Mouse (Mus musculus) spleen, embryonic (tissue): ENCODE data around the gene Tmem116.

Experiments
- CTCF ChIA-PET: fragments of 350-600 bp; sonication (Branson Sonifier 250); formaldehyde crosslinking; loops from one replicate; lab custom pipeline; 2022; lab: Charles Lee

Gene Tmem116

GRCm38 (mm10) chr5:121451644-121452025 is at the start of gene Tmem116:
Tmem116 (plus strand) TSS chr5:121451893.
- CTCF ChIA-PET: no interaction called here

GRCm38 (mm10) chr5:121407856-121408255 is 43.8 kb upstream of the Tmem116 start:
- CTCF ChIA-PET: no interaction called here

- CTCF ChIA-PET: no interaction called here
These were observed 40.7 kb upstream of the Tmem116 start for GRCm38 (mm10) chr5:121410975-121411374.

- CTCF ChIA-PET: no interaction called here
These were observed 31.0 kb upstream of the Tmem116 start for GRCm38 (mm10) chr5:121420721-121421120.

GRCm38 (mm10) chr5:121422787-121423186 is 28.9 kb upstream of the Tmem116 start:
- CTCF ChIA-PET: interaction anchor here (0.8 kb wide), 1 partner anchor 37 kb away, joined by 11 read pairs; the partner anchor contains the start of gene Trafd1

- CTCF ChIA-PET: interaction anchor here (0.8 kb wide), 1 partner anchor 38 kb away, joined by 11 read pairs; the partner anchor contains the start of gene Trafd1
These were observed 28.4 kb upstream of the Tmem116 start for GRCm38 (mm10) chr5:121423297-121423696.

- CTCF ChIA-PET: no interaction called here
These were observed 22.7 kb upstream of the Tmem116 start for GRCm38 (mm10) chr5:121428954-121429353.

GRCm38 (mm10) chr5:121438131-121438530 is 13.6 kb upstream of the Tmem116 start:
- CTCF ChIA-PET: no interaction called here

GRCm38 (mm10) chr5:121438756-121439155 is 12.9 kb upstream of the Tmem116 start:
- CTCF ChIA-PET: no interaction called here

- CTCF ChIA-PET: no interaction called here
These were observed 8.1 kb upstream of the Tmem116 start for GRCm38 (mm10) chr5:121443548-121443947.

- CTCF ChIA-PET: no interaction called here
These were observed 6.8 kb upstream of the Tmem116 start for GRCm38 (mm10) chr5:121444870-121445269.

- CTCF ChIA-PET: no interaction called here
These were observed 3.2 kb upstream of the Tmem116 start for GRCm38 (mm10) chr5:121448450-121448849.

GRCm38 (mm10) chr5:121449976-121450375 is 1.7 kb upstream of the Tmem116 start:
- CTCF ChIA-PET: interaction anchor here (1.0 to 1.3 kb wide), 2 partner anchors 20 to 28 kb away, joined by 3 read pairs; no protein-coding TSS in a partner anchor

GRCm38 (mm10) chr5:121450476-121450875 is 1.2 kb upstream of the Tmem116 start:
- CTCF ChIA-PET: interaction anchor here (1.0 kb wide), 1 partner anchor 27 kb away, joined by 3 read pairs; no protein-coding TSS in a partner anchor

- CTCF ChIA-PET: no interaction called here
These were observed 490 bp upstream of the Tmem116 start for GRCm38 (mm10) chr5:121451203-121451602.

GRCm38 (mm10) chr5:121452026-121452869 is 555 bp downstream of the Tmem116 start, which contains the start of gene Erp29:
Erp29 (minus strand) TSS chr5:121452506.
- CTCF ChIA-PET: interaction anchor here (1.3 kb wide), 1 partner anchor 25 kb away, joined by 3 read pairs; no protein-coding TSS in a partner anchor

- CTCF ChIA-PET: interaction anchor here (1.3 kb wide), 1 partner anchor 24 kb away, joined by 3 read pairs; no protein-coding TSS in a partner anchor
These were observed 1.2 kb downstream of the Tmem116 start for GRCm38 (mm10) chr5:121452906-121453305.

GRCm38 (mm10) chr5:121453743-121454502 is 2.2 kb downstream of the Tmem116 start:
- CTCF ChIA-PET: no interaction called here

GRCm38 (mm10) chr5:121454503-121454782 is 2.8 kb downstream of the Tmem116 start:
- CTCF ChIA-PET: no interaction called here

- CTCF ChIA-PET: interaction anchor here (0.6 kb wide), 1 partner anchor 21 kb away, joined by 3 read pairs; no protein-coding TSS in a partner anchor
These were observed 4.0 kb downstream of the Tmem116 start for GRCm38 (mm10) chr5:121455510-121456265.
